Mouse (Mus musculus) cerebellum, adult 2 months (tissue): Measurements from ENCODE around the gene Fryl.

ENCODE experiments used
- CTCF ChIP-seq: fragments of 200-500 bp; IDR thresholded peaks from 2 replicates; pipeline ENCODE4 v1.5.1; 2011; ENCODE audit warnings: low read depth, mild to moderate bottlenecking, control low read depth, low read length, moderate library complexity, borderline replicate concordance; ENCODE audit not compliant: insufficient read depth
- POLR2A ChIP-seq: fragments of 200-500 bp; IDR thresholded peaks from 2 replicates; pipeline ENCODE4 v1.6.1; 2011; ENCODE audit warnings: low read length, control low read depth, borderline replicate concordance; ENCODE audit not compliant: insufficient read depth

GRCm38 (mm10) chr5:73235201-73235600, 21.2 kb downstream of the Fryl start:
- no peak for TF ChIP-seq POLR2A
- TF ChIP-seq CTCF = no peak
